Mouse (Mus musculus) thymus, adult 2 months (tissue): Measurements from ENCODE around the gene Ntm.

Experiments
- CTCF ChIP-seq: fragments of 200-500 bp; IDR thresholded peaks from 2 replicates; pipeline ENCODE4 v1.5.1; 2012; ENCODE audit warnings: mild to moderate bottlenecking, control low read depth, low read length, moderate library complexity, borderline replicate concordance; ENCODE audit not compliant: control insufficient read depth, poor library complexity, insufficient read depth; ENCODE audit errors: extremely low read depth
- POLR2A ChIP-seq: fragments of 200-500 bp; IDR thresholded peaks from 2 replicates; pipeline ENCODE4 v1.6.1; 2012; ENCODE audit warnings: mild to moderate bottlenecking, low read length, control low read depth, moderate library complexity; ENCODE audit not compliant: control insufficient read depth, poor library complexity, insufficient read depth; ENCODE audit errors: extremely low read depth

GRCm38 (mm10) chr9:29123828-29124227 is 839.1 kb downstream of the Ntm start:
- TF ChIP-seq CTCF (no peak), POLR2A (no peak)
